Mouse (Mus musculus): ENCODE measurements around the gene Slc6a1.

Slc6a1 gene

GRCm38 (mm10) chr6:114282469-114283277, at the start of gene Slc6a1:
Slc6a1 (plus strand) TSS chr6:114282635.
- peak in 1 of 2 experiments; percentile 56 for DNase-seq (ENCODE audit: low spot score in 2 of 2)

GRCm38 (mm10) chr6:114238892-114239644, 43.4 kb upstream of the Slc6a1 start:
- no peak for DNase-seq (ENCODE audit: low spot score in 2 of 2)

GRCm38 (mm10) chr6:114245665-114246064, 36.8 kb upstream of the Slc6a1 start:
- DNase-seq (ENCODE audit: low spot score in 2 of 2), result no peak

- peak; percentile 83 to 88 for DNase-seq (ENCODE audit: low spot score in 2 of 2)
Observed at GRCm38 (mm10) chr6:114250311-114250710, 32.1 kb upstream of the Slc6a1 start.

- peak; percentile 44 to 58 for DNase-seq (ENCODE audit: low spot score in 2 of 2)
Observed at GRCm38 (mm10) chr6:114254927-114255326, 27.5 kb upstream of the Slc6a1 start.

GRCm38 (mm10) chr6:114257762-114258361, 24.6 kb upstream of the Slc6a1 start:
- no peak for DNase-seq (ENCODE audit: low spot score in 2 of 2)

- DNase-seq (ENCODE audit: low spot score in 2 of 2), result no peak
Observed at GRCm38 (mm10) chr6:114258661-114259193, 23.7 kb upstream of the Slc6a1 start.

GRCm38 (mm10) chr6:114261609-114262008, 20.8 kb upstream of the Slc6a1 start:
- DNase-seq (ENCODE audit: low spot score in 2 of 2), result no peak

- no peak for DNase-seq (ENCODE audit: low spot score in 2 of 2)
Observed at GRCm38 (mm10) chr6:114264010-114264409, 18.4 kb upstream of the Slc6a1 start.

GRCm38 (mm10) chr6:114264426-114264825, 18.0 kb upstream of the Slc6a1 start:
- DNase-seq (ENCODE audit: low spot score in 2 of 2), result no peak

- DNase-seq (ENCODE audit: low spot score in 2 of 2), result no peak
Observed at GRCm38 (mm10) chr6:114266273-114266672, 16.2 kb upstream of the Slc6a1 start.

GRCm38 (mm10) chr6:114267979-114268378, 14.5 kb upstream of the Slc6a1 start:
- DNase-seq (ENCODE audit: low spot score in 2 of 2), result no peak

GRCm38 (mm10) chr6:114269589-114269988, 12.8 kb upstream of the Slc6a1 start:
- DNase-seq (ENCODE audit: low spot score in 2 of 2), result no peak

GRCm38 (mm10) chr6:114270799-114271198, 11.6 kb upstream of the Slc6a1 start:
- DNase-seq (ENCODE audit: low spot score in 2 of 2), result no peak

- no peak for DNase-seq (ENCODE audit: low spot score in 2 of 2)
Observed at GRCm38 (mm10) chr6:114272279-114272678, 10.2 kb upstream of the Slc6a1 start.

GRCm38 (mm10) chr6:114273997-114274728, 8.3 kb upstream of the Slc6a1 start:
- no peak for DNase-seq (ENCODE audit: low spot score in 2 of 2)

GRCm38 (mm10) chr6:114275800-114276199, 6.6 kb upstream of the Slc6a1 start:
- no peak for DNase-seq (ENCODE audit: low spot score in 2 of 2)

GRCm38 (mm10) chr6:114283278-114283770, 889 bp downstream of the Slc6a1 start:
- no peak for DNase-seq (ENCODE audit: low spot score in 2 of 2)

GRCm38 (mm10) chr6:114283927-114284703, 1.7 kb downstream of the Slc6a1 start:
- peak in 1 of 2 experiments; percentile 50 for DNase-seq (ENCODE audit: low spot score in 2 of 2)

GRCm38 (mm10) chr6:114285424-114285823, 3.0 kb downstream of the Slc6a1 start:
- DNase-seq (ENCODE audit: low spot score in 2 of 2), result no peak
